Mouse (Mus musculus) left cerebral cortex, postnatal 10 days (tissue): ENCODE results near the gene Lpin1. TPM values are rescaled to one million over a fixed set of nuclear protein-coding genes. Genes with fewer than 3 reads are reported as not detected.
A peak's percentile ranks its signal among the peaks of the same experiment; 100 is the strongest.

Source experiments
- DNase-seq, 2 experiments: peaks; one replicate each; pipeline ENCODE4 v3.0.0; 2021 to 2022; ENCODE audit warnings: low spot score in 2 of 2, mixed read lengths in 1 of 2; ENCODE audit errors: extremely low spot score in 1 of 2
- intact Hi-C: fragments of 180-260 bp; cut with DNase I; formaldehyde crosslinking; loops from one replicate; pipeline ENCODE4 v1.15.1; 2025
- total RNA-seq, 2 experiments: library from RNA; stranded (reverse); gene quantifications; 2 replicates each; pipeline ENCODE4 v1.2.3; 2021

Gene Lpin1
- 10 to 100 TPM; 14.4 to 15.4 TPM for total RNA-seq

GRCm38 (mm10) chr12:16610936-16611335 is at the start of gene Lpin1:
Gene Lpin1 (minus strand): TSS chr12:16610966.
- no peak for DNase-seq
- intact Hi-C loops: no loop called here

DNA sequence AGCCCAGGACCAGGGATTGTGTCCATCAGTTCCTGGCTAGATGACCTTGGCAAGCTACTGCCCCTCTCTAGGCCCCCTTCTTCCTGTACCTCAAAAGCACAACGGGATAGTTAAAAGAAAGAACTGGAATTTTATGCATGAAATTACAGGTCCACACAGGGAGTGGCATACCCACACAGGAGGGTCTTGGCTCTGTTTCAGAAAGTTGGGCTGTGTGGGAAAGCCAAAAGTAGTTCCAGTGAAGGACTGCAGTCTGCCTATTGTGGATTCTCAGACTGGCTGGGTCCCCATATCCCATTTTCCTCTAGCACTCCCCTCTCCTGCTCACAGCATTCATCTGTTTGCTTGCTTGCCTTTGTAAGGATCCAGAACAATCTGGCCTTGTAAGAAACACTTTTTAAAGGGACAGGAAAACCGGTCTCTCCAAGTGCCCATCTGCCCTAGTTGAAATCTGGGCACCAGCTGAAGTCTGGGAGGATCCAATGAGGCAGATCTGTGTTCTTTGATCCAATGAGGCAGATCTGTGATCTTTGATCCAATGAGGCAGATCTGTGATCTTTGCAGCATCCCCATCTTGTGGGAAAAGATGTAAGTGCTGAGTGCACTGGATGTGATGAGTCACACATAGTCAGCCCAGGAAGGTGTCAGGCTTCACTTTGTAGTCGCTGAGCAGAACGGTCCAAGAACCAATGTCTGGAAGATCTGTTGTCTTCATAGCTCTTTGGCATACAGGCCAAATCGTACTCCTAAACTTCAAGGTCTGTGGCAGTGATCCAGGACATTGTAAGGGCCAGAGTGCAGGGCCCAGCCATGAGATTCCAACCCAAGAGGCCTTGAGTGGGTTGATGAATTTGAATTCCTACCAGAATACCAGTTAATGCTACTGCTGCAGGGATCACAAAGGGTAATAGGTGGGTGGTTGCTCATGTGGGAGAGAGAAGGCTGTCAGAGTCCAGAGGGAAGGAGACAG is 46.4 kb upstream of the Lpin1 start:
- peak in 1 of 2 experiments; percentile 54 for DNase-seq
- intact Hi-C loops: no loop called here

- intact Hi-C loops: no loop called here
- no peak for DNase-seq
Measured at GRCm38 (mm10) chr12:16655604-16656003, 44.8 kb upstream of the Lpin1 start.

- peak; percentile 45 to 80 for DNase-seq
Measured at GRCm38 (mm10) chr12:16653332-16654093, 42.7 kb upstream of the Lpin1 start, which contains the start of gene Ntsr2. Gene Ntsr2 (plus strand): TSS chr12:16653382.

GRCm38 (mm10) chr12:16649819-16650218 is 39.1 kb upstream of the Lpin1 start:
- intact Hi-C loops: no loop called here
- no peak for DNase-seq

More at GRCm38 (mm10) chr12:16653332-16654093, 42.7 kb upstream of the Lpin1 start, which contains the start of gene Ntsr2:
- intact Hi-C loops: no loop called here

- intact Hi-C loops: no loop called here
Measured at GRCm38 (mm10) chr12:16648273-16648672, 37.5 kb upstream of the Lpin1 start.

DNA sequence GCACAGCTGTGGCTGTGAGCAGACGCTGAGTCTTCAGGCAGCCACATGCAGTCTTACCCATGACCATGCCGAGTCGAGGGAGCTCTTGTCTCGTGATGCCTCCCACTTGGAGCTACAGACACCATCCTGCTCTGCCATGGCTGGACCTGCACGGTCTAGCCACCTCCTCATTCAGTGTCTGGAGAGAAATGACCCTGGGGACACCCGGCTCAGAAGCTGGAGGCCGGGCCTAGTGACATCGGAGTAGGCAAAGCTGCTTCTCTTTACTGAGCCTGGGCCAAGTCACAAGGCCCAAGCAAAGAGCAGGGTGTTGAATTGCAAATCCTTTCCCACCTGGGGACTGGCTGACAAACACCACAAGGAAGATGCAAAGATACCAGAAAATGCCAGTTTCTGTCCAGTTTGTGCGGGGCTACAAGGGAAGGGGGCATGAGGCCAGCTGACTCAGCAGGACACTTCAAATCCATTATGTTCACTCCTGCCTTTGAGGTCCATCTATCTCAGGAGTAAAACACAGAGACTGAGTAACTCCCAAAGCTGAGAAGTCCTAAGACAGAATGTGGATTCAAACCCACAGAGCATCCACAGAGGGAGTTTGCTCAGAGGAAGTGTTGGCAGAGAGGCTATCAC is 36.1 kb upstream of the Lpin1 start:
- intact Hi-C loops: no loop called here
- DNase-seq: no peak

More at GRCm38 (mm10) chr12:16648273-16648672, 37.5 kb upstream of the Lpin1 start:
- DNase-seq: no peak

DNA sequence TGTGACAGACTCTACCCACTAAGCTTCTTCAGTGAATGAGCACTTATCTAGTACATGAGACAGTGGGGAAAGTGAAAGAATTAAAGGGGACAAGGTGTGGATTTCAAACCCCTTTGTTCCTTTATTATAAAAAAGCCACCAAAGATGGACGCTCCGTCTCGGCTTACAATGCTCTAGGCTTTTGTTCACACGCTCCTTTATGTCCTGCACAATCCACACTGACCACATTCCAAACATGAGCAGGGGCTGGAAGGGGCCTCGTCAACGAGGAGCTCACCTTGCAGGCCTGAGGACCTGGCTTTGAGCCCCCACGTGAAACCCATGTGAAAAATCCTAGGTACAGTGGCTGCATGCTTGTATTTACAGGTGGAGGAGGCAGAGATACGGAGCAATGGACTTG is 33.9 kb upstream of the Lpin1 start:
- intact Hi-C loops: no loop called here
- no peak for DNase-seq

DNA sequence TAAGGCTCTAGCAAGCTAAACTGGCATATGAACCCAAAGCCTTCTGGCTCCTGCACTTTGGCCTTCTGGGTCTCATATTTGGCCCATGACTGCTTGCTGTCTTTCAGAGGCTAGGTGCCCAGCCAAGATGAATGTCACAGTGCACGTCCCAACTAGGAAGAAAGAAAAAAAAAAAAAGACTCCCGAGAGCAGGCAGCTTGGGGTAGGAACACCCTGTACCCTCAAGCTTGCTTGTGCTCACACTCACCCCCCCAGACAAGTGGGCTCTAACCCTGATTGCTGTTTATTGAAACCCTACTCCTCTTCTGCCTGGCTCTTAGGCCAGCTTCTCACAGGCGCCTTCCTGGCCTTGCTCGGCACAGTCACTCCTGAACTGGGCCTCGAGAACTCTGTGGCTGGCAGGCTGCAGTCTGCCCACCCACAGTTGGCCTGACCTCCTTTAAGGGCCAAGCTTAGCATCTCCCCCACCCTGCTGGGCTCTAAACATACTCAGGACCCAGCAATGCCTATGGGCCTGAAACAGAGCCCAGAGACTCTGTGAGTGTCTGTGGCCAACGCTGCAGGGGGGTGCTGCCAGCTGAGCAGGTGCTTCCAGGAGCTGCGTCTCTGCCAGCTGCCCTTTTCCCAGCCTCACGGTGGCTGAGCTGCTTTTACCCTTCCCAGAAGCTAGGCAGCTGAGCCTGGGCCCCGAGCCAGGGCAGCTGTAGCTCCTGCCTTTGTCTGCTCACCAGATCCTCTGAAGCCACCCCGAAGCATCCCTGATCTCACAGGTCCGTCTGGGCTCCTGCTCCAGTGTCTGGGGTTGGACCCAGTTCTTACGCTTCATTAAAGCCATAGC is 33.0 kb upstream of the Lpin1 start:
- DNase-seq: peak; percentile 56 to 68
- intact Hi-C loops: no loop called here

- DNase-seq: no peak
- intact Hi-C loops: no loop called here
Measured at GRCm38 (mm10) chr12:16642000-16642399, 31.2 kb upstream of the Lpin1 start.

- DNase-seq: no peak
- intact Hi-C loops: no loop called here
Measured at GRCm38 (mm10) chr12:16640075-16640474, 29.3 kb upstream of the Lpin1 start.

GRCm38 (mm10) chr12:16639078-16639771 is 28.5 kb upstream of the Lpin1 start:
- DNase-seq: no peak
- intact Hi-C loops: no loop called here

DNA sequence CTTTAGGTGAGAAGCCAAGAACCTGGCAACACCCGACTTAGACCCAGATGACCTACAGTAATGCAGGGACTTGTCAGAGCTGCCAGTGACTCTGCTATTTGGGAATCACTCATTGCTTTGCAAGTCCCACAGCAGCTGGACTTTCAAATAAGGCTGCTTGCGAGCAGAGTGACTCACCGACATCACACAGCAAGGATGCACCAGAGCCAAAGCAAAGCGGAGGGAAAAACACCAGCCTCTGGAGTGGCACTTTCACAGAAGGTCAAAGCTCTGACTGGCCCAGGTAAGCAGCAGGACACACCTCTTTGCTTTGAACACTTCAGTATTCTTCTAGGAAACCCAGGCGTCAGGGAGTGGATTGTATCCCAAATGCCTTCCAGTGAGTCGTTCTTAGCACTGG is 25.1 kb upstream of the Lpin1 start:
- no peak for DNase-seq
- intact Hi-C loops: no loop called here

DNA sequence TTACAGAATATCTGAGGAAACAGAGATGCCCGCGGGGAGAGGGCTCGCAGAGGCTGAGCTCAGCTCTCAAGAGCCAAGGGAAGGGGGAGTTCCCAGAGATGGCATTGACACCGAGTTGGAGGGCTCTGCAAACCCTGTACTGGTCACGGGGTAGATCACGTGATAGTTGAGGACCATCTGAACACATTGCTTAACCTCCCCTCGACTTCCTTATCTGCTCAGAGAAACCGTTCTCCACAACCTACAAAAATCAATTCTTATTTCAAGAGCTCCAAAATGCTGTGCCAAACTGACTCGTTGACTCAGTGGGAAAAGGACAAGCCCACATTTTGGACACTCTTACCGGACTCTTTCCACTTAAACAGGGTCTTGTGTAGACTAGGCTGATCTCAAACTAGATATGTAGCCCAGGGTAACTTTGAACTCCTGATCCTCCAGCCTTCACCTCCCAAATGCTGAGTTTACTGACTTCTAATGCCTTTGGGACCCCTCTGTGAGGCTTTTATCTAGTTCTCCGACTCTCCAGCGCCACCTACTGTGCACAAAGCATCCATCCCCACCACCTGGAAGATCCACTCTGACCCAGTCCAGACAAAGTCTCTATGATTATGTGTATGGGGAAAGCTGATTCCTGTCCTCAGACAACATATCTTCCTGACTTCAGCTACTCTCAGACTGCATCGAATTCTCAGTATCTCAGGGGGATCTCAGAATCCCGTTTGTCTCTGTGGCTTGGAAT is 23.5 kb upstream of the Lpin1 start:
- intact Hi-C loops: loop anchor here (5.0 kb wide), 1 partner anchor 67 kb away; no protein-coding TSS in a partner anchor
- DNase-seq: peak in 1 of 2 experiments; percentile 67

DNA sequence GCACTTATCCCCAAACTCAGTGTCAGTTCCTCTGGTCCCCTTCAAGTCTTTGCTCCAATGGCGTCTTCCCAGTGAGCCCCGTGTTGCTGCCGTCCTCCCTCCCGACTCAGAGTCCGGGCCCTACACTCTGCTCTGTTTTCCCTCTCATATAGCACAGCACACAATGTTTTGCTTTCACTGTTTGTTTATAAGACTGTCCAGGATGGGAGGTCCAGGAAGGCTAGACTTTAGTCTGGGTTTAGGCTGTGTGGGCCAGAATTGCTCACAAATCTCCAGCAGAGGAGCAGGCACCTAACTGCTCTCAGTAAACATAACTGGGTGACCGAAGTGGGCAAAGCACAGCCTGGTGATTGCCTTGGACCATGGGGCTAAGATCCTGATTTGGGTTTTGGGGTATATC is 22.5 kb upstream of the Lpin1 start:
- DNase-seq: no peak
- intact Hi-C loops: loop anchor here (5.0 kb wide), 1 partner anchor 66 kb away; no protein-coding TSS in a partner anchor

- intact Hi-C loops: loop anchor here (5.0 kb wide), 1 partner anchor 64 kb away; no protein-coding TSS in a partner anchor
- DNase-seq: no peak
Measured at GRCm38 (mm10) chr12:16631423-16631822, 20.7 kb upstream of the Lpin1 start.

DNA sequence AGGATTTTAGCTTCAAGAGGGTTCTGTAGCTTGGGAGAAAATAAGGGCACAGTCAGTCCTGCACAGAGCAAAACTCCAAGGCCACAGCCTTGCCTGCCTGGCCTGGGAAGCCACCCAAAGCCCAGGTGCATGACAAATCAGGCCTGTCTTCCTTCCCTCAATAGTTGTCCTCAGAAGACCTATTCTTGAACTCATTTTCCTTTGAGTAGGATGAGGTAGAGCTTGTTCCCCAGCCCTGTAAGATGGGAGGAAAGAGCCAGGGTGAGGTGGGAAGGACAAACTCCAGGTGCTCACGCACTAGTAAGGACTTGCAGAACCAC is 20.1 kb upstream of the Lpin1 start:
- intact Hi-C loops: loop anchor here (5.0 kb wide), 1 partner anchor 64 kb away; no protein-coding TSS in a partner anchor
- no peak for DNase-seq
